Mouse (Mus musculus): ENCODE measurements at regions not wholly inside any gene's neighbourhood (a gene's known extent, or its start where the extent isn't known, plus 50 kb on each side); places are given as distances from the start of the nearest gene placed in this dataset.

DNA sequence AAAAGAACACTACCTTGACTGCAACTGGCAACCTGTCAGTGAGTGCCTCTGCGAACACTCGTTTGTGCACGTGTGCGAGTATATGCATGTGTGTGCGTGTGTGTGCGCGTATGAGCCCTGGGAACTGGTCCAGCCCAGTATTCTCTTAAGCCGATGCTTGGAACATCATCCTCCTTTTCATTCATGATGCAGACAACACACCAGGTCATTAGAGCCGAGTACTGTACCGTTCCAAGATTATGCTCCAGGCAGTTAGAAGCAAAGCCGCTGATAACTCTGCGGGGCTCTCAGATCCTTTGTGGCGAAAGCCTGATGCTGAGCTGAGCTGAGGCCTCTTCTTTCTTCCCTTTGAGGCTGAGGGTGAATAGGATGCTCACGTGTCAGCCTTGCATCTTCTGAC, 61.8 kb upstream of the Gm21915 start:
- Histone ChIP-seq H3K4me1 (ENCODE audit: control insufficient read depth, low read depth, low read length) (peaks cover 3% of the 10 kb centered on the region), H3K9me3 (replicated peaks; ENCODE audit: control insufficient read depth, low read length) (no peaks in the 10 kb centered on the region), H3K4me3 (ENCODE audit: low read depth, low read length) (no peak overlapping the region), H3K27ac (ENCODE audit: low read length) (no peak overlapping the region), H3K36me3 (ENCODE audit: control insufficient read depth, insufficient read depth) (no peaks in the 10 kb centered on the region), H3K27me3 (ENCODE audit: control insufficient read depth, insufficient read depth, low read depth, low read length) (no peaks in the 10 kb centered on the region), H3K9ac (ENCODE audit: low read depth, low read length) (no peak overlapping the region), H3K4me2 (ENCODE audit: low read depth, low read length) (no peak overlapping the region)
- no peak for ATAC-seq (ENCODE audit: low read depth)
- 76% methylated on average over 14 of the region's 14 CpGs for WGBS (ENCODE audit: insufficient replicate concordance)

DNA sequence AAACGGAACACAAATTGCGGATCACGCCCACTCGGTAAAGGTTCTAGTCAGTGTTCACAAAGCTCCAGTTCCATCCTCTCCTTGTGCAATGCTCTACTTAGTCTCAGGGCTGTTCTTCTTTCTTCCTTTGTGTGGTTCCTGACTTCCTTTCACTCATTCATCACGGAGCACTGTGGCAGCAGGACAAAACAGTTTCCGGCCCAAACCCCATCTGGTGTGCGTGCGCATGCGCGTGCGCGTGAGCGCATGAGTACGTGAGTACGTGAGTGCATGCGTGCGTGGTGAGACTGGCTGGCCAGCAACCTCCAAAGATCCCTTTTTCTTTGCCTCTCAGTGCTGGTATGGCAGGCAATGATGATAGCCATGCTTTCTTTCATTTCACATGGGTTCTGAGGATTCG, 62.5 kb upstream of the Gm21915 start:
- H3K4me3 ChIP-seq (ENCODE audit: low read depth, low read length), result no peak overlapping the region
- no peak overlapping the region for H3K9ac ChIP-seq (ENCODE audit: low read depth, low read length)
- H3K27me3 ChIP-seq (ENCODE audit: control insufficient read depth, insufficient read depth, low read depth, low read length), result no peaks in the 10 kb centered on the region
- peaks cover 2% of the 10 kb centered on the region for H3K4me1 ChIP-seq (ENCODE audit: control insufficient read depth, low read depth, low read length)
- H3K4me2 ChIP-seq (ENCODE audit: low read depth, low read length), result no peak overlapping the region
- H3K27ac ChIP-seq (ENCODE audit: low read length), result no peak overlapping the region
- 70% methylated on average over 18 of the region's 18 CpGs for WGBS (ENCODE audit: insufficient replicate concordance)
- no peaks in the 10 kb centered on the region for H3K9me3 ChIP-seq (replicated peaks; ENCODE audit: control insufficient read depth, low read length)
- no peaks in the 10 kb centered on the region for H3K36me3 ChIP-seq (ENCODE audit: control insufficient read depth, insufficient read depth)
- no peak for ATAC-seq (ENCODE audit: low read depth)

- Histone ChIP-seq H3K9me3 (replicated peaks; ENCODE audit: control insufficient read depth, low read length) (no peaks in the 10 kb centered on the region), H3K4me2 (ENCODE audit: low read depth, low read length) (no peak overlapping the region), H3K36me3 (ENCODE audit: control insufficient read depth, insufficient read depth) (no peaks in the 10 kb centered on the region), H3K27me3 (ENCODE audit: control insufficient read depth, insufficient read depth, low read depth, low read length) (no peaks in the 10 kb centered on the region), H3K4me3 (ENCODE audit: low read depth, low read length) (no peak overlapping the region), H3K9ac (ENCODE audit: low read depth, low read length) (no peak overlapping the region), H3K27ac (ENCODE audit: low read length) (no peak overlapping the region), H3K4me1 (ENCODE audit: control insufficient read depth, low read depth, low read length) (no peaks in the 10 kb centered on the region)
- no peak for ATAC-seq (ENCODE audit: low read depth)
- 20% methylated on average over 1 of the region's 1 CpGs for WGBS (ENCODE audit: insufficient replicate concordance)
Observed at GRCm38 (mm10) chr9:40603521-40603920, 66.9 kb upstream of the Gm21915 start.

- Histone ChIP-seq H3K27ac (ENCODE audit: low read length) (no peak overlapping the region), H3K9me3 (replicated peaks; ENCODE audit: control insufficient read depth, low read length) (no peaks in the 10 kb centered on the region), H3K36me3 (ENCODE audit: control insufficient read depth, insufficient read depth) (no peaks in the 10 kb centered on the region), H3K4me3 (ENCODE audit: low read depth, low read length) (no peak overlapping the region), H3K4me2 (ENCODE audit: low read depth, low read length) (no peak overlapping the region), H3K9ac (ENCODE audit: low read depth, low read length) (no peak overlapping the region), H3K4me1 (ENCODE audit: control insufficient read depth, low read depth, low read length) (no peaks in the 10 kb centered on the region), H3K27me3 (ENCODE audit: control insufficient read depth, insufficient read depth, low read depth, low read length) (no peaks in the 10 kb centered on the region)
- WGBS (ENCODE audit: insufficient replicate concordance), result 62% methylated on average over 7 of the region's 7 CpGs
- no peak for ATAC-seq (ENCODE audit: low read depth)
Observed at GRCm38 (mm10) chr9:40598431-40598831, 67.2 kb upstream of the Gramd1b start.

DNA sequence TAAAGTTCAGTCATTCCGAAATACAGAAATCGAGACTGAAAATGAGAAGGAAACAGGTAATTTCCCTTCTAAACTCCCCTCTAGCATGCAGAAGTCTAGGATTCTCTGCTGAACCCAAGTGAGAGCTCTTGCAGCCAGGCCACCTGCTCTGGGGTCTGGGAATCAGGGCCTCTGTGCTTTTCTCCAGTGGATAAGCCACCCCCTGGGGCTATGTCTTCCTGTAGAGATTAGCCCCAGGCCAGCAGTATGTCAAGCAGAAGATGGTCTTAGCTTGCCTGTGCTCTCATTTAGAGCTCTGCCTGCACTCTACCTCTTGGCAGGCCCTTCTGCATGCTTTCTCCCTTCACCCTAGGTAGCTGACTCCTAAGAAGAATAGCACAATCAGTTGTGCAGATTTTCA, 56.2 kb upstream of the Gramd1b start:
- no peaks in the 10 kb centered on the region for H3K4me1 ChIP-seq (ENCODE audit: control insufficient read depth, low read depth, low read length)
- H3K27ac ChIP-seq (ENCODE audit: low read length), result no peak overlapping the region
- no peak overlapping the region for H3K4me2 ChIP-seq (ENCODE audit: low read depth, low read length)
- no peaks in the 10 kb centered on the region for H3K27me3 ChIP-seq (ENCODE audit: control insufficient read depth, insufficient read depth, low read depth, low read length)
- H3K36me3 ChIP-seq (ENCODE audit: control insufficient read depth, insufficient read depth), result no peaks in the 10 kb centered on the region
- no peak overlapping the region for H3K4me3 ChIP-seq (ENCODE audit: low read depth, low read length)
- WGBS (ENCODE audit: insufficient replicate concordance), result 43% methylated on average over 2 of the region's 2 CpGs
- no peak for ATAC-seq (ENCODE audit: low read depth)
- H3K9ac ChIP-seq (ENCODE audit: low read depth, low read length), result no peak overlapping the region
- no peaks in the 10 kb centered on the region for H3K9me3 ChIP-seq (replicated peaks; ENCODE audit: control insufficient read depth, low read length)

DNA sequence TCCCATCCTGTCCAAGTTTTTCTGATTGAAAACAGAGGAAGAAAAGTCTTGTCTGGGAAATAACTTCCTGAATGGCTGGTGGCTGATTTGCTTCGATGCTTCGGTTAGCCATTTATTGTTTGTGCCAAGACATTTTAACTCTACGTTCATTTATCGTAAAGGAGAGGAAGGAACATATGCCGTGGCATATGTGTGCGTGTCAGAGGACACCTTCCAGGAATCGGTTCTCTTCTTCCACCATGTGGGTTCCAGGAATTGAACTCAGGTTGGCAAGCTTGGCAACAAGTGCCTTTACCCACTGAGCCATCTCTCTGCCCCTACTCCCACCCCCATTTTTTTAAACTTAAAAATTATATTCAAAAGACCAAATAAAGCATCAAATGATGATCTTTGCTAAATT, 55.4 kb upstream of the Gramd1b start:
- Histone ChIP-seq H3K9me3 (replicated peaks; ENCODE audit: control insufficient read depth, low read length) (no peaks in the 10 kb centered on the region), H3K4me2 (ENCODE audit: low read depth, low read length) (no peak overlapping the region), H3K4me1 (ENCODE audit: control insufficient read depth, low read depth, low read length) (no peaks in the 10 kb centered on the region), H3K4me3 (ENCODE audit: low read depth, low read length) (no peak overlapping the region), H3K36me3 (ENCODE audit: control insufficient read depth, insufficient read depth) (no peaks in the 10 kb centered on the region), H3K27ac (ENCODE audit: low read length) (no peak overlapping the region), H3K27me3 (ENCODE audit: control insufficient read depth, insufficient read depth, low read depth, low read length) (no peaks in the 10 kb centered on the region), H3K9ac (ENCODE audit: low read depth, low read length) (no peak overlapping the region)
- no peak for ATAC-seq (ENCODE audit: low read depth)
- WGBS (ENCODE audit: insufficient replicate concordance), result 66% methylated on average over 7 of the region's 7 CpGs

GRCm38 (mm10) chr9:40583554-40583953, 52.4 kb upstream of the Gramd1b start:
- no peak overlapping the region for H3K4me2 ChIP-seq (ENCODE audit: low read depth, low read length)
- ATAC-seq (ENCODE audit: low read depth), result no peak
- H3K9me3 ChIP-seq (replicated peaks; ENCODE audit: control insufficient read depth, low read length), result no peaks in the 10 kb centered on the region
- no peak overlapping the region for H3K27ac ChIP-seq (ENCODE audit: low read length)
- H3K9ac ChIP-seq (ENCODE audit: low read depth, low read length), result no peak overlapping the region
- WGBS (ENCODE audit: insufficient replicate concordance), result 54% methylated on average over 11 of the region's 11 CpGs
- no peaks in the 10 kb centered on the region for H3K27me3 ChIP-seq (ENCODE audit: control insufficient read depth, insufficient read depth, low read depth, low read length)
- no peaks in the 10 kb centered on the region for H3K36me3 ChIP-seq (ENCODE audit: control insufficient read depth, insufficient read depth)
- H3K4me3 ChIP-seq (ENCODE audit: low read depth, low read length), result no peak overlapping the region
- H3K4me1 ChIP-seq (ENCODE audit: control insufficient read depth, low read depth, low read length), result no peaks in the 10 kb centered on the region

GRCm38 (mm10) chr9:40581854-40582253, 50.7 kb upstream of the Gramd1b start:
- WGBS (ENCODE audit: insufficient replicate concordance), result 25% methylated on average over 2 of the region's 2 CpGs
- Histone ChIP-seq H3K27ac (ENCODE audit: low read length) (no peak overlapping the region; the same call in 1 of the 2 replicates), H3K4me1 (ENCODE audit: control insufficient read depth, low read depth, low read length) (no peaks in the 10 kb centered on the region), H3K9me3 (replicated peaks; ENCODE audit: control insufficient read depth, low read length) (no peaks in the 10 kb centered on the region), H3K9ac (ENCODE audit: low read depth, low read length) (no peak overlapping the region), H3K27me3 (ENCODE audit: control insufficient read depth, insufficient read depth, low read depth, low read length) (no peaks in the 10 kb centered on the region), H3K4me2 (ENCODE audit: low read depth, low read length) (no peak overlapping the region), H3K36me3 (ENCODE audit: control insufficient read depth, insufficient read depth) (no peaks in the 10 kb centered on the region), H3K4me3 (ENCODE audit: low read depth, low read length) (no peak overlapping the region)
- ATAC-seq (ENCODE audit: low read depth), result peak; percentile 41

Data from liver, embryonic 16.5 days (tissue).